Mouse (Mus musculus): ENCODE data around the gene Inmt. TPM values are rescaled to one million over a fixed set of nuclear protein-coding genes. Genes with fewer than 3 reads are reported as not detected.

Gene Inmt
- not detected for total RNA-seq (2023)

DNA sequence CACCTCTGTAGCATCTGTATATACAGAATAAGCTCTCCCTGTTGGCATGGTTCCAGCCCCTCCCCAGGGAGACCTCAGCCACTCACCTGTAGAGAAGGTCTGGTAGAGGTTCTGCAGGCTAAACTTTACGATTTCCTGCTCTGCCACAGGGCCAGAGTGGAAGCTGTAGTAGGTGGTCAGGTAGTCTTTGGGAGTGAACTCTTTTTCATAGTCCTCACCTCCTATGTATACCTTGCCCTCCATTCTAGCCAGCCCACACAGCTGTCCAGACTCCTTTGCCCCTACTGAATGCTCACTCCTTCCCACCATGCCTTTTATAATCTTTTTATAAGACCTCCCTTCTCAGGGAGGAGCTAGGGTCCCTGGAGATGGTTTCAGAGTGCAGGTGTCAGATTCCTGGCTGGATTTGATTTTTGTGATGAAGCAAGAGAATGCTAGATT, at the start of gene Inmt:
TSS of gene Inmt (minus strand) at position 303 of the 441 bp plus-strand sequence.

DNA sequence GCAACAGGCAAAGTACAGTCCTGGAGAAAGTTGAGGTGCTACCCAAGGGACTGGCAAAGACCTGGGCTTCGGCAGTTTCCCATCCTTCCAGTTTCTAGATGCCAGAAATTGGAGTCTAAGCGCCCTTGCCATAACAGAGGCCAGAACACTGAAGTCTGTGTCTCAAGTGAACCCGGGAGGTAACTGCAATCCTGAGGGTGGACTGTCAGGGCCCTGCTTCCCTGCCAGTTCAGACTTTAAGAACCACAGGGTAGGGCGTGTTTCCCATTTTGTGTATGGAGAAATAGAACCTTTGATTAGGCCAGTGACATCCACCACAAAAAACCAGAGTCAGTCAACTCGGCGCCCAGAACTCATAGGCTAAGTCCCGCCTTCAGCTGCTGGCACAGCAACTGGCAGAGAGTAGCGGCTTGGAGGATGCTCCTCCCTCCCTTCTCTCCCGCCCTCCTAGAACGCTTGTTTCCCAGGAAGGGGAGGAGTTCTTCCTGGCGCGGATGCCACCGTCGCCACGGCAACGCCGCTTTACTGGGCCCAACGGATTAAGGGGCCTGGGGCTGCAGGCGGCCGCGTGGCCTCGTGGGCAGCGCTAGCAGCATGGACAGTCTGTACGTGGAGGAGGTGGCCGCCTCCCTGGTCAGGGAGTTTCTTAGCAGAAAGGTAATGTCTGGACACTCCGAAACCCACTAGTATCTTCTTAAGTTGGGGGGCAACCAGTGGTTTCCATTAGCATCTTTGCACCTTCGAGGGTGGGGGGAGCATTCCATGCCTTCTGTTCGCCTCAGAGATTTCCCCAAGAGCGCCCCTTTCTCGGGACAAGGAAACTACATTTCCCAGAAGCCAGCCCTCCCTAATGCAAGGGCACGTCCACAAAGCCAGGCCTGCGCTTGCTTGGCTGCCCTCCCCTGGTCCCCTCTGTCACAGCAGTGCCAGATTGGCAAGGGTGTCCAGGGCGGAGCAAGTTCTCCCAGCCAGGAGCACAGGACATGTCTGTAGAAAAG, 28.4 kb upstream of the Inmt start, which contains the start of gene Mindy4:
TSS of gene Mindy4 (plus strand) at position 471 of the 998 bp plus-strand sequence.

DNA sequence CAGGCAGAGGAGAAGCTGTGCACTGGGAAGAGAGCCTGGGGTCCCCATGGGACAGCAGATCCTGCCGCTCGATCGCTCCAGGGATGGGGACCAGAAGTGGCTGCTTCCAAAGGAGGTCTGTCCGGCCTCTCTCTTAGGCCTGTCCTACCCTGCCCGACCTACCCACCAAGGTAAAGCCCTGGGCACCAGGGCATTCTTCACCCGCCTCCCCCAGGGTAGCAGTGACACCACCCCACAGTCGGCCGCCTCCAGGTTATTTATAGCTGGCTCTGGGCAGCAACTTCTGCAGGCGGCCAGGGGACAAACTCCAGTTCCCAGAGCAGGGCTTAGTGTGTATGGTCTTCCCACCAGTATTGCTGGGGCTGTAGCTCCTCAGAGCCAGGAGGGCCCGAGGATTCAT, 42.0 kb downstream of the Inmt start, which contains the start of gene Crhr2:
TSS of gene Crhr2 (minus strand) at position 223 of the 400 bp plus-strand sequence.

Other genes with a start within 250 kb of the Inmt start
- gene Nod1, start 202.4 kb downstream of the Inmt start, total RNA-seq (2023), result 25.5 TPM
- gene Ggct, start 182.1 kb downstream of the Inmt start, total RNA-seq (2023), result 21.1 TPM
- gene Gars, start 137.0 kb downstream of the Inmt start, total RNA-seq (2023), result 85.1 TPM
- gene Crhr2, start 42.0 kb downstream of the Inmt start, total RNA-seq (2023), result not detected
- gene Mindy4, start 28.3 kb upstream of the Inmt start, total RNA-seq (2023), result 0.15 TPM
- gene Aqp1, start 161.4 kb upstream of the Inmt start, total RNA-seq (2023), result 0.70 TPM
- gene Ghrhr, start 201.3 kb upstream of the Inmt start, total RNA-seq (2023), result not detected

Measured in CD8-positive naive resting alpha-beta T cell, adult 57 days (primary cell).